Mouse (Mus musculus) left cerebral cortex, adult 6 months (tissue): ENCODE data around the gene Tgfbr3l. TPM values are rescaled to one million over a fixed set of nuclear protein-coding genes. Genes with fewer than 3 reads are reported as not detected.

Experiments
- long read RNA-seq, 2 experiments: library from polyadenylated mRNA; unstranded; transcript quantifications; one replicate each; pipeline ENCODE4 v2.0.0; 2019 to 2020
- polyA plus RNA-seq: library from polyadenylated mRNA; unstranded; fragments of <200 nt; fragmentation: Nextera tagmentation; gene quantifications from 2 replicates; pipeline ENCODE4 v1.2.3, GENCODE M21; 2021

The Tgfbr3l gene
- 0.68 TPM in 1 of 2 replicates, not detected in the other for polyA plus RNA-seq
- long read RNA-seq, experiment 1: 0 reads
- long read RNA-seq, experiment 2: 0 reads

DNA sequence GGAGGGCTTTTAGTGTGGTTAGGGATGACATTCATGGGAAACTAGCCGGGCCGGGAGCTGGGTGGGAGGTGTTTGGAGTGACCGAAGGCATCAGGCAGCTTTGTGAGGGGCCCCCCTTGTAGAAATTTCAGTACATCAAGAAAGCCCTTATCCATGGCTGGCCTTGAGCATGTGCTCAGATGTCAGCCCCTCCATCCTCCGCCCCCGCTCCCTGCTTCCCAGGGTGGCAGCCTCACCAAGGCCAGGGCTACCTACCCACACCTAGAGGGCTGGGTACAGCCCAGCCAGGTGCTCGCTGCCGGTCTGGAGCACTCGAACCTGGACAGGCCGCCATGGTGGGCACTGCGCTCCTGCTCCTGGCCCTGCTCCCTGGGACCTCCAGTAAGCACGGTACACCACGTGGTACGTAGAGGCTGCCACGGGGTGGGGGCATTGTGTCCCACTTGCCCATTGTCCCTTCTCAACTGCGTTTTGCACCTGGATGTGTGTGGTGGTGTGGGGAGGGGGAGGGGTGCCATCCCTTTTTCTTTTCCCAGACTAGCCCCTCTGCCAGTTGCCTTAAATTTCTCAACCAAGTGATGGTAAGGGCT lies at the start of gene Tgfbr3l:
TSS of gene Tgfbr3l (plus strand) at position 264 of the 590 bp plus-strand sequence.

DNA sequence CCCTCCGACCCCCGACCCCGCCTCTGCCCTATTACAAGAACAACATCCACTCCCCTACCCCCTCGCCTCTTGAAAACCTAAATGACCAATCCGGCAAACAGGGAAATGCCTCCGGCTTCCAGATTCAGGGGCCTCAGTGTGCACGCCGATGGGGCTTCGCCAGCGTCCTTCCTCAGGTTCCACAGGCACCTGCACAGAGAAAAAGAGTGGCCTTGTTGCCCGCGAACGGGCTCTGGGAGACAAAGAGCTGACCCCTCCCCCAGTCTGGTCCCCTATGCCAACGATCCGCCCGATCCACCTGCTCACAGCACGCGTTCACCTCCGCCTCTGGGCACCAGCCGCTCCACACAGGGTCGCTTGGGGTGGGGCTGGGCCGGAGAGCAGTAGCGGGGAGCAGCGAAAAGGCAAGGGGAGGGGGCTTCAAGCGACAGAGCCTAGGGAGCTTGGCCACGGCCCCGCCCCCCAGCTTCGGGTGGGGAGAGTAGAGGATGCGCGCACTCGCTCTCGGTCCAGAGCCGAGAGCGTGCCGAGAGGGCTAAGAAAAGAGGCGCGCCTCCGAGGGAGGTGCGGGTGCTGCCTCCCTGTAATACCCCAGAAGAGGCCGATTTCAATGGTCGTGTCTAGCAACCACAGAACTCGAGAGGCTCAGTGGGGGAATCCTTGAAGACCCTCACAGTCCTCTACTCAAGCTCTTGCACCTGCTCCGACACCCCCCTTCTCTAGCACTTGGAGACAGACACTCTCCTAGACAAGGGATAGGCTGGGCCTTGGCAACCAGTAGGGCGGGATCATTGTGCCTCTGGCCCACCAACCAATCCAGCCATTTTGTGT lies 31.0 kb upstream of the Tgfbr3l start, which contains the start of gene Prr36:
TSS of gene Prr36 (minus strand) at position 669 of the 831 bp plus-strand sequence.

DNA sequence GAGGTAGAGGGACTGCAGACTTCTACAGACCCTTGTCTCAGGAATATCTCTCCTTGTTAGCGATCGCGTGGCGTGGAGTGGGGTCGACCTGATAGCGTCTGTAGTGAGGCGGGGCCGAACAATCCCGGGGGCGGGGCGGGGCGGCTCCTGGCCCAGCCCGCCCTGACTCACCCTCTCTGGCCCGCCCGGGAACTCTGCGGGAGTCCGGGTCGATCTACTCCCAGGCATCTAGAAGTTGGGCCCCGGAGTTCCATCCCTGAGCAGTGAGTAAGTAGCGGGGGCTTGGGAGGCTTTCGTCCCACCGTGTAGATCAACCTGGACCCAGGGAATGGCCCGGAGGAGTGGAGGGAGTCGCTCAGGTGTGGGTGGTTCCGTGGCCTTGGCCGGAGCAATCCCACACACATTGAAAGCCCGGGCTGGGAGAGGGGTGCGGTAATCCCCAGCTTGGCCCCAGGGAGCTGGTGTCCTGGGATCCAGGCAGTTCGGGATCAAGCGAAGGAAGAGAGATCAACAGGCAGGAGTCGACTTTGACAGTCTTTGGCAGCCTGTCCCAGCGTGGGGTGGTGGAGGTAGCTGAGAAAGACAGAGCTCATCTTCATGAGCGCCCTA lies 21.2 kb upstream of the Tgfbr3l start, which contains the start of gene Lrrc8e:
TSS of gene Lrrc8e (plus strand) at position 89 of the 609 bp plus-strand sequence.

DNA sequence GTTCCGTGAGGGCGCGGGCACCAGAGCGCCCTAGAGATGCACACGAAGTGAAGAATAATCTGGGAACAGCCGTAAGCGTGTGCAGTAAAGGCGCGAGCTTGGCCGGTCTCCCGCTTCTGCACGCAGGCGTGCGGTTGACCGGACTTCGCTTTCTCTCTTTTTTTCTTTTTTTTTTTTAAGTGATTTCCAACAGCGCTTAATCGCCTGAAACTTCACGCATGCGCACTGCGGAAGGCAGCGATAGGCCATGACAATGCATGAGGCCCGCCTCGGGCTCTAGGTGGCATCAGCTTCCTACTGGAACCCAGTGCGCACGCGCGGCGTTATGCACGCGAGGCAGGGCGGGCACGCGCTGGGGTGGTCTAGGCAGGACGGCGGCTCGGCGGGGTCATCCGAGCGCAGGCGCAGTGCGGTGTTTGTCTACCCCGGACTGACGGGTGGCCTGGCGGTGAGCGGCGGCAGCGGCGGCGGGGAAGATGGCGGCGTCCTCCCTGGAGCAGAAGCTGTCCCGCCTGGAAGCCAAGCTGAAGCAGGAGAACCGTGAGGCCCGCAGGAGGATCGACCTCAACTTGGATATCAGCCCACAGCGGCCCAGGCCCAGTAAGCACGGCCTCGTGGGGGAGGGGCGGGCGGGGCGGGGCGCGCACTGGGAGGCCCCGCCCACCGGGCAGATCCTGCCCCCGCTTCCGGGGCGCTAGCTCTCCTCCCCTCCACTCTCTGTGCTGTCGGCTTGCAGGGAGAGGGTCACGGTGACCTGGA lies 9.4 kb upstream of the Tgfbr3l start, which contains the start of the genes Map2k7 and Gm49320:
TSS of gene Map2k7 (plus strand) at position 307 of the 759 bp plus-strand sequence.
TSS of gene Gm49320 (plus strand) at position 432 of the 759 bp plus-strand sequence.

DNA sequence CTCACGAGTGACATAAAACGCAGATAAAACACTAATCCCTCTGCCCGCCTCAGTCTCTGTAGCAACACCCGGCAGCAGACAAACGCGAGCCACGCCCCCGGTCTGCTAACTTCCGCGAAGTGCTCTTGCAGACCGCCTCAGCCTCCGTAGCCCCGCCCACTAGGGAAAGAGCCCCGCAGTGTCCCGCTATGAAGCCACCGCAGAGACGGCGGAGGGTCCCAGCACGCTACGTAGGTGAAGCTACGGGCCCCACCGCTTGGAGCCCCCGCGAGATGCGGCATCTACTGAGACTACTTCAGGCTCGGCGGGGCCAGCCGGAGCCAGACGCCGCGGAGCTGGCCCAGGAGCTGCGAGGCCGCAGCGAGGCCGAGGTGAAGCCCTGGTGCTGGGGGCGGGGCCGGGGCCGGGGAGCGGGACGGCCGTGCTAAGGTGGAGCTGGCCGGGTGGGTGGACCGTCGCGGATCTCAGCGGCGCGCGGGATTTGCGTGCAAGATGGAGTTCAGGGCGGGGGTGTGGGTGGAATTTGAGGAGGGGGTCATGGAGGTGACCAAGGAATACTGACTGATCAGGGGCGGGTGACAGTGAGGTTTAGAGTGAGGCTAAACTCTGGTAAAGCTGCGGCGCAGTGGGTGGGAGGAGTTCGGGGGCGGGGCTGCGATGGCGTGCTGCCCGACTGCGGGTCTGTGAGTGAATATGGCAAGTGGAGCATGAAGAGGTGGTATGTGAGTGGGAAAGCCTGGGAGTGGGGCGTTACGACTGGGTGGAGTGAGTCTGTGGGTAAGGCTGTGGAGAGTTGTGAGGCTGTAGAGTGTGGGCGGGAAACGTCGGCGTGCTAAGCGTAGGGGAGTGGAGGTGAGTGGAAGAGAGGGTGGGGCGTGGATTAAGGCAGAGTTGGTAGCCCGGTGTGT lies 5.2 kb downstream of the Tgfbr3l start, which contains the start of gene Snapc2:
TSS of gene Snapc2 (plus strand) at position 147 of the 908 bp plus-strand sequence.

DNA sequence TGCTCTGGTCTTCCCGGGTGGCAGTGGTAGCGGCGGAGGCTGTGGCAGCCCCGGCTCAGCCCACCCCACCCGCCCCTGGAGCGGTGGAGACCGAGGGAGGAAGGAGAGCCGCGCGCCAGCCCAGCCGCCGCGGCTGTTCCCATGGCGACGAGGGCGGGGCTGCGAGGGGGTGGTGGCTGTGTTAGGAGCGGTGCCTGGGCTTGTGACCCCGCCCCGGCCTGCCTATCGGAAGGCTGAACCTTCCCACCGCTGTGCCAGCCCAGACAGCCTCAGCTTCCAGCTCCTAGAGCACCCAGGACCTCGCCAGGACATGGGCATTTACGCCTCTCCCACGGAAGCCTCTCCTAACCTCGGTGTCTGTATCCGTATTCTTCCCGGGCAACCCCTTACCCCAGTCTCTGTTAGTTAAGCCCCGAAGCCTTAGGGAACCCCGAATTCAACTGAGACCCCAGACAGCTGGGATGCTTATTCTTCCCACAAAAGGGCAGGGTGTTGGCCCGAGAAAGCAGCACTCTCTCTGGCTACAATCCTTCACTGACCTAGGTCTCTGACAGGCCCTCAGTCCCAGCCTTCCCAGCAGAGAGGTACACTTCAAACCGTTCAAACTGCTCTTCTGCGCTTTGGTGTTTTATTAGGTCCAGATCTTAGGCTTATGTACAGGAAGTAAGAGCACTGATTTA lies 11.3 kb downstream of the Tgfbr3l start, which contains the start of gene Ctxn1:
TSS of gene Ctxn1 (minus strand) at position 150 of the 680 bp plus-strand sequence.

DNA sequence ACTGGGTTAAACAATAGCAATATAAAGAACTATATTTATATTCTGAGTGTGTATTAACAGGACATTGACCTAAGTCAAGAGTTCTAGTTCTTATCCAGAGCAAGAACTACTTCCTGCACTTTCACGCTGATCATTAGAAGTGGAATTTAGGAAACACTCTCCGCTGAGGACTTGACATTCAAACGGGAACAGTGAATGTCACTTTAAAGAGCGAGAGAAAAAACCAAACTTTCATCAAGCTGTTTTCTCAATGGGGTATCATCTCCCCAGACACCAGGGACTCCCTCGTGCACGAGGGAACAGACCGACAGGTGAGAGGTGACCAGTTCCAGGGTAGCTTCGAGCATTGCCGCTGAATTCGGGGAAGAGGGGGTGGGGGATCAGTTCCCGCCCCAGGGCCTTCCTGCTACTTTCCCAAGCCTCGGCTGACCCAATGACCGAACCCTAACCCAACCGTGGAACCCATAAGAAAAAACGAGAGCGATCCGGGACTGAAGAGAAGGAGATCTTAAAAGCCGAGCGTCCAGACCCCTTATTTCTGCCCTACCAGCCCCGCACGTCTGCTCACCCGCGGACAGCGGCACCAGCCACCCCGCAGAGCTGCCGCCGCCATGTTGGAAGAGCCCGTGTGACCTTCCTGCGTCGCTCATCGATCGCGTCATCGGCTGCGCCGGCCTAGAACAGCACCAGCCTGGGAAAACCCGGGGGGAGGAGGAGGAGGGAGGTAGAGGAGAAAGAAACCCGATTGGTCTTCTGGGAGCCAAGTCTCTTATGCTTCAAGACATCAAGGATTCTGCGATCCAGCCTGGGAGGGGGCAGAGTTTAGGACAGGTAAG lies 27.5 kb downstream of the Tgfbr3l start, which contains the start of gene Timm44:
TSS of gene Timm44 (minus strand) at position 639 of the 836 bp plus-strand sequence.

Other genes with a start within 250 kb of the Tgfbr3l start
- gene Cd209f, start 142.4 kb upstream of the Tgfbr3l start, polyA plus RNA-seq: 2.2 and 3.6 TPM in 2 replicates
- gene Cd209g, start 114.1 kb upstream of the Tgfbr3l start, polyA plus RNA-seq: 0.92 and 1.0 TPM in 2 replicates
- gene Evi5l, start 81.6 kb upstream of the Tgfbr3l start, polyA plus RNA-seq: 26.2 and 31.9 TPM in 2 replicates
- gene Prr36, start 30.8 kb upstream of the Tgfbr3l start, polyA plus RNA-seq: 10.1 and 29.3 TPM in 2 replicates
- not detected in 2 replicates for gene Lrrc8e, start 21.4 kb upstream of the Tgfbr3l start, polyA plus RNA-seq
- 16.4 and 27.4 TPM in 2 replicates for gene Map2k7, start 9.5 kb upstream of the Tgfbr3l start, polyA plus RNA-seq
- gene Gm49320, start 9.3 kb upstream of the Tgfbr3l start, polyA plus RNA-seq: 0.04 TPM in 1 of 2 replicates, not detected in the other
- 37.0 and 43.5 TPM in 2 replicates for gene Snapc2, start 4.9 kb downstream of the Tgfbr3l start, polyA plus RNA-seq
- 805 and 1,080 TPM in 2 replicates for gene Ctxn1, start 11.1 kb downstream of the Tgfbr3l start, polyA plus RNA-seq
- 31.6 and 51.3 TPM in 2 replicates for gene Timm44, start 27.7 kb downstream of the Tgfbr3l start, polyA plus RNA-seq
- 17.9 and 19.3 TPM in 2 replicates for gene Ccl25, start 77.0 kb downstream of the Tgfbr3l start, polyA plus RNA-seq
- 36.1 and 55.5 TPM in 2 replicates for gene Elavl1, start 77.2 kb downstream of the Tgfbr3l start, polyA plus RNA-seq
- 26.5 and 34.0 TPM in 2 replicates for gene Cers4, start 244.8 kb downstream of the Tgfbr3l start, polyA plus RNA-seq